8 mouse cellular contexts compared by ENCODE assay signal in genomic region chr13:46727837-46728268, GRCm38 (mm10). TPM values are rescaled to one million over a fixed set of nuclear protein-coding genes. Genes with fewer than 3 reads are reported as not detected.
A peak's percentile ranks its signal among the peaks of the same experiment; 100 is the strongest.
DNase-seq lines count a peak whose midpoint lies in the region; ATAC-seq lines count a peak whose summit lies in the region.

TSS of gene Nup153 (minus strand) at chr13:46727940.

- H3K9ac ChIP-seq in hindbrain, embryonic 11.5 days (ENCODE audit: low read depth, low read length), result peak within 1 kb of the TSS; percentile 89

- peak; percentile 99 for DNase-seq in Muller cell, postnatal 12 days (ENCODE audit: inconsistent ontology term)
- DNase-seq in cerebellum, adult 9-11 months, result peak; percentile 99
- peak; percentile 98 to 100 for DNase-seq in frontal cortex, adult 2 months (ENCODE audit: extremely low spot score in 1 of 2, low spot score in 1 of 2)
- peak; percentile 100 for DNase-seq in hindbrain, embryonic 11.5 days (ENCODE audit: low spot score)
- DNase-seq in layer of hippocampus, postnatal 10 days (ENCODE audit: low spot score in 2 of 2), result peak; percentile 100
- DNase-seq in lung, postnatal 10 days, result peak; percentile 100
- peak; percentile 100 for DNase-seq in ovary, postnatal 36 days (ENCODE audit: low spot score)
- peak; percentile 100 for DNase-seq in thymus, postnatal 25 days

- H3K27me3 ChIP-seq in hindbrain, embryonic 11.5 days (ENCODE audit: control insufficient read depth, insufficient read depth, low read length), result no peaks in the 10 kb centered on the region

- under 1% methylated on average over 29 of the region's 51 CpGs for WGBS in hindbrain, embryonic 11.5 days

- H3K9me3 ChIP-seq in hindbrain, embryonic 11.5 days (ENCODE audit: control insufficient read depth, low read length), result no peaks in the 10 kb centered on the region

- H3K4me1 ChIP-seq in hindbrain, embryonic 11.5 days (replicated peaks; ENCODE audit: control insufficient read depth, insufficient read depth, low read length), result no peaks in the 10 kb centered on the region

- peak within 1 kb of the TSS; percentile 99 for H3K4me3 ChIP-seq in hindbrain, embryonic 11.5 days (ENCODE audit: low read depth, low read length)

- H3K36me3 ChIP-seq in hindbrain, embryonic 11.5 days (ENCODE audit: control insufficient read depth, insufficient read depth, low read length), result no peaks in the 10 kb centered on the region

- peak; percentile 95 for ATAC-seq in hindbrain, embryonic 11.5 days (ENCODE audit: low FRiP score)

- peak within 1 kb of the TSS; percentile 93 for H3K27ac ChIP-seq in hindbrain, embryonic 11.5 days (ENCODE audit: low read depth, low read length)

- peak within 1 kb of the TSS; percentile 73 for H3K4me2 ChIP-seq in hindbrain, embryonic 11.5 days (replicated peaks; ENCODE audit: low read depth, low read length)

RNA-seq across cellular contexts. Expression of gene Nup153, which starts in this region (rescaled TPM):
- 32.1 and 33.8 TPM in 2 replicates for polyA plus RNA-seq in frontal cortex, adult 2 months (2012; rRNA removed)
- 41.9 and 43.3 TPM in 2 replicates for polyA plus RNA-seq in hindbrain, embryonic 11.5 days (2014; fragmentation: Nextera tagmentation; extraction: Ambion mirVana)
- 10 to 100 TPM; 53.2 to 56.4 TPM for total RNA-seq in layer of hippocampus, postnatal 10 days (2021)

Comparison
In these comparisons a context has a peak if more than half of its experiments do, and no peak if none do; other contexts are left out.
1. Peak in every context shown above with its lines: DNase-seq, ATAC-seq, H3K4me3 ChIP-seq and H3K27ac ChIP-seq.